In genomic region chr2:32191872-32192507, GRCm38 (mm10) we compare ENCODE assay signal across 10 mouse cellular contexts. TPM values are rescaled to one million over a fixed set of nuclear protein-coding genes. Genes with fewer than 3 reads are reported as not detected.
DNase-seq lines count a peak whose midpoint lies in the region; ATAC-seq and TF ChIP-seq lines count a peak whose summit lies in the region.
"Had no signal": no experiment of that assay in that cellular context is flagged by ENCODE, and none has a peak within 500 bp of the region (broad histone marks: within the 10 kb centered on the region; RNA-seq: fewer than 3 reads in every experiment).

No protein-coding gene starts in this region.

- no peak overlapping the region for H3K4me2 ChIP-seq in neural tube, embryonic 13.5 days
- H3K4me2 ChIP-seq: heart, embryonic 13.5 days; stomach, embryonic 15.5 days had no signal

- no peaks in the 10 kb centered on the region for H3K27me3 ChIP-seq in neural tube, embryonic 13.5 days
- no peaks in the 10 kb centered on the region for H3K27me3 ChIP-seq in kidney, adult 2 months (replicated peaks; ENCODE audit: control insufficient read depth, insufficient read depth, low read length)
- no peaks in the 10 kb centered on the region for H3K27me3 ChIP-seq in forebrain, embryonic 10.5 days (ENCODE audit: poor library complexity, severe bottlenecking)
- H3K27me3 ChIP-seq: heart, embryonic 13.5 days; stomach, embryonic 15.5 days had no signal

- no peak for TF ChIP-seq POLR2A in kidney, adult 2 months (IDR thresholded peaks at IDR 0.05; ENCODE audit: low read depth, low read length)

- no peaks in the 10 kb centered on the region for H3K9me3 ChIP-seq in neural tube, embryonic 13.5 days
- no peaks in the 10 kb centered on the region for H3K9me3 ChIP-seq in forebrain, embryonic 10.5 days
- H3K9me3 ChIP-seq: heart, embryonic 13.5 days; stomach, embryonic 15.5 days had no signal

- DNase-seq in neural tube, embryonic 10.5 days (ENCODE audit: extremely low spot score, low spot score): no peak
- DNase-seq in embryo, embryonic 10 days (ENCODE audit: low spot score): peak; percentile 48
- DNase-seq in kidney, adult 2 months: peak; percentile 72
- peak; percentile 75 to 79 for DNase-seq in lung, postnatal 4 days
- peak; percentile 86 for DNase-seq in thymus, postnatal 25 days
- DNase-seq in forebrain, embryonic 10.5 days (ENCODE audit: extremely low spot score, low spot score): no peak

- no peaks in the 10 kb centered on the region; the same call in 1 of the 2 replicates for H3K4me1 ChIP-seq in neural tube, embryonic 13.5 days (replicated peaks)
- H3K4me1 ChIP-seq in kidney, adult 2 months (ENCODE audit: control insufficient read depth, insufficient read depth, low read length): no peaks in the 10 kb centered on the region; the same call in 1 of the 2 replicates
- H3K4me1 ChIP-seq in forebrain, embryonic 10.5 days: no peaks in the 10 kb centered on the region
- H3K4me1 ChIP-seq: stomach, embryonic 15.5 days had no signal

- peak; percentile 79 for TF ChIP-seq CTCF in kidney, adult 2 months (conservative IDR thresholded peaks at IDR 0.05; ENCODE audit: insufficient read depth, insufficient read length, low read depth, low read length)

- ATAC-seq in neural tube, embryonic 13.5 days (ENCODE audit: low read depth): no peak
- peak; percentile 62 for ATAC-seq in activated CD4-positive, CD25-positive, alpha-beta regulatory T cell, adult 4 months

- 86% methylated on average over 17 of the region's 18 CpGs for WGBS in neural tube, embryonic 13.5 days
- 78% methylated on average over 17 of the region's 18 CpGs for WGBS in kidney, adult 2 months
- 89% methylated on average over 16 of the region's 18 CpGs for WGBS in forebrain, embryonic 10.5 days

- 0 out of 2 replicates have a peak overlapping the region, but pooled peaks have one; percentile 13 for H3K27ac ChIP-seq in neural tube, embryonic 13.5 days (replicated peaks)
- no peak overlapping the region for H3K27ac ChIP-seq in kidney, adult 2 months (ENCODE audit: insufficient read depth, low read depth, low read length)
- no peak overlapping the region for H3K27ac ChIP-seq in forebrain, embryonic 10.5 days
- H3K27ac ChIP-seq: heart, embryonic 13.5 days; stomach, embryonic 15.5 days had no signal

- H3K4me3 ChIP-seq in neural tube, embryonic 13.5 days: no peak overlapping the region
- H3K4me3 ChIP-seq in kidney, adult 2 months (ENCODE audit: insufficient read depth, low read depth, low read length): no peak overlapping the region
- no peak overlapping the region for H3K4me3 ChIP-seq in forebrain, embryonic 10.5 days
- H3K4me3 ChIP-seq: heart, embryonic 13.5 days; stomach, embryonic 15.5 days had no signal

- peaks cover 94% of the 10 kb centered on the region for H3K36me3 ChIP-seq in neural tube, embryonic 13.5 days
- no peaks in the 10 kb centered on the region; the same call in 1 of the 2 replicates for H3K36me3 ChIP-seq in kidney, adult 2 months (ENCODE audit: control insufficient read depth, insufficient read depth, low read length)
- H3K36me3 ChIP-seq in forebrain, embryonic 10.5 days (replicated peaks): peaks cover 99% of the 10 kb centered on the region

- H3K9ac ChIP-seq in neural tube, embryonic 13.5 days: no peak overlapping the region
- H3K9ac ChIP-seq: heart, embryonic 13.5 days; stomach, embryonic 15.5 days had no signal

RNA-seq across cellular contexts. Expression of gene Prrc2b, which starts 41.1 kb away (rescaled TPM):
- 61.6 and 69.8 TPM in 2 replicates for polyA plus RNA-seq in neural tube, embryonic 13.5 days (2015; fragmentation: Nextera tagmentation; extraction: Ambion mirVana)
- polyA plus RNA-seq in activated CD4-positive, CD25-positive, alpha-beta regulatory T cell, adult 4 months (2017; shearing (Covaris generic)): 10 to 100 TPM; 32.0 to 32.6 TPM
- 42.5 and 43.5 TPM in 2 replicates for polyA plus RNA-seq in kidney, adult 2 months (2012; rRNA removed)
- polyA plus RNA-seq in forebrain, embryonic 10.5 days (2016; fragmentation: Nextera tagmentation; extraction: Ambion mirVana): 48.2 and 50.1 TPM in 2 replicates

RNA-seq across cellular contexts. Expression of gene Pomt1, which starts 44.4 kb away (rescaled TPM):
- polyA plus RNA-seq in neural tube, embryonic 13.5 days (2015; fragmentation: Nextera tagmentation; extraction: Ambion mirVana): 25.8 and 25.9 TPM in 2 replicates
- polyA plus RNA-seq in activated CD4-positive, CD25-positive, alpha-beta regulatory T cell, adult 4 months (2017; shearing (Covaris generic)): 1 to 10 TPM; 2.5 to 3.8 TPM
- 30.2 and 37.2 TPM in 2 replicates for polyA plus RNA-seq in kidney, adult 2 months (2012; rRNA removed)
- polyA plus RNA-seq in forebrain, embryonic 10.5 days (2016; fragmentation: Nextera tagmentation; extraction: Ambion mirVana): 26.6 and 29.7 TPM in 2 replicates

Comparison
In these comparisons a context has a peak if more than half of its experiments do, and no peak if none do; other contexts are left out.
1. DNase-seq: peak in embryo, embryonic 10 days (single experiment), kidney, adult 2 months (single experiment), lung, postnatal 4 days (2 of 2) and thymus, postnatal 25 days (single experiment); none in neural tube, embryonic 10.5 days (single experiment) and forebrain, embryonic 10.5 days (single experiment).